Mouse (Mus musculus) thymus, postnatal 4 days (tissue): ENCODE measurements around the gene Cnot10.
A peak's percentile ranks its signal among the peaks of the same experiment; 100 is the strongest.

Source experiments
- DNase-seq: peaks from one replicate; pipeline ENCODE4 v3.0.0; 2021

The Cnot10 gene

DNA sequence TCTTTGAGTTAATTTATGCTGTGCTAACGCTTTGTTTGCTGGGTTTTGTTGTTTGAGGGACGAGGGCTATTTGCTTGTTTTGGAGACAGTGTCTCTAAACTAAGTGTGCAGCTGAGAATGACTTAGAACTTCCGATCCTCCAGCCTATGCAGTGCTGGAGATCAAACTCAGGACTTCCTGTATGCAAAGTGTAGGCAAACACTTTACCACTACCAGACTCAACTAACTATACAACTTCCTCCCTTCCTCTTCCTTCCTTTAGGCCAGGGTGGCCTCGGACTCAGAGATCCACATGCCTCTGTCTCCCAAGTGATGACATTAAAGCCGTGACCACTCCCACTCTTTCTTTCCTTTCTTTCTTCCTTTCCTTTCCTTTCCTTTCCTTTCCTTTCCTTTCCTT lies 66.5 kb downstream of the Cnot10 start:
- no peak for DNase-seq

DNA sequence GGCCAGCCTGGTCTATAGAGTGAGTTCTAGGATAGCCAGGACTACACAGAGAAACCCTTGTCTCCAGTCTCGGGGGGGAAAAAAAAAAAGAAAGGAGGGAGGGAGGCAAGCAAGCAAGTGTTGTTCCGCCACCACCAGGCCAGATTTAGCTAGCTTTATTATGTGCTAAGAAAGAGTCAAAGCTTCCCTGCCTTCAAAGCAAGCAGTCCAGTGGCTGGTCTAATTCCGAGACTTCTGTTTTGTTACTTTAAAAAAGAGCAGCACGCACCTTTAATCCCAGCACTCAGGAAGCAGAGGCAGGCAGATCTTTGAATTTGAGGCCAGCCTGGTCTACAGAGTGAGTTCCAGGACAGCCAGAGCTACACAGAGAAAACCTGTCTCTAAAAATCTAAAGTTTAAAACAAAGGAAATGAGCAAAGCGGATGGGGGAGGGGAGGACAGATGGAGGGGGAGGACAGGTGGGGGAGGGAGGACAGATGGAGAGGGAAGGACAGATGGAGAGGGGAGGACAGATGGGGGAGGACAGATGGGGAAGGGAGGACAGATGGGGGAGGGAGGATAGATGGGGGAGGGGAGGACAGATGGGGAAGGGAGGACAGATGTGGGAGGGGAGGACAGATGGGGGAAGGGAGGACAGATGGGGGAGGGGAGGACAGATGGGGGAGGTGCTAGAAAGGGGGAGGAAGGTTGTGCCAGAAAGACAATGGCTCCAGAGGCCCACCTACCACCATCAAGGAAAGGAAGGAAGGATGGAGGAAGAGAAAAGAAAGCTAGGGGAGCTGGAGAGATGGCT lies 71.1 kb downstream of the Cnot10 start:
- DNase-seq = no peak

DNA sequence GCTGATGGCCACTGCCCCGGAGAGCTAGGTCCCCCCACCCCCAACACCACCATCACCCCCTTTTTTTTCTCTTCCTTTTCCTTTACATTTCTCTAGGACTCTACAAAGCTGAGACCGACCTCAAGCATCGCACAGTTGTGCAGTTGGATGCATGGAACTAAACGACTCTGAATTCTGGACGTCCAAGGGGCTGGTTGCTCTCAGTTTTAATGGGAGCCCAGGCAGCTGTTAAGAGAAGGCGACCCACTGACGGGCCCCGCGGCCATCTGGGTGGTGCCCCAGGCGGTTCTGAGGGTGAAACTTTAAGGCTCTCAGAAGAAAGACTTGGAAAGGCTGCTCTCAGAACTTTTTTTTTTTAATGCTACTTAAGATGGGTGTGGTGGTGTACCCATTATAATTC lies 75.3 kb downstream of the Cnot10 start:
- DNase-seq = no peak

DNA sequence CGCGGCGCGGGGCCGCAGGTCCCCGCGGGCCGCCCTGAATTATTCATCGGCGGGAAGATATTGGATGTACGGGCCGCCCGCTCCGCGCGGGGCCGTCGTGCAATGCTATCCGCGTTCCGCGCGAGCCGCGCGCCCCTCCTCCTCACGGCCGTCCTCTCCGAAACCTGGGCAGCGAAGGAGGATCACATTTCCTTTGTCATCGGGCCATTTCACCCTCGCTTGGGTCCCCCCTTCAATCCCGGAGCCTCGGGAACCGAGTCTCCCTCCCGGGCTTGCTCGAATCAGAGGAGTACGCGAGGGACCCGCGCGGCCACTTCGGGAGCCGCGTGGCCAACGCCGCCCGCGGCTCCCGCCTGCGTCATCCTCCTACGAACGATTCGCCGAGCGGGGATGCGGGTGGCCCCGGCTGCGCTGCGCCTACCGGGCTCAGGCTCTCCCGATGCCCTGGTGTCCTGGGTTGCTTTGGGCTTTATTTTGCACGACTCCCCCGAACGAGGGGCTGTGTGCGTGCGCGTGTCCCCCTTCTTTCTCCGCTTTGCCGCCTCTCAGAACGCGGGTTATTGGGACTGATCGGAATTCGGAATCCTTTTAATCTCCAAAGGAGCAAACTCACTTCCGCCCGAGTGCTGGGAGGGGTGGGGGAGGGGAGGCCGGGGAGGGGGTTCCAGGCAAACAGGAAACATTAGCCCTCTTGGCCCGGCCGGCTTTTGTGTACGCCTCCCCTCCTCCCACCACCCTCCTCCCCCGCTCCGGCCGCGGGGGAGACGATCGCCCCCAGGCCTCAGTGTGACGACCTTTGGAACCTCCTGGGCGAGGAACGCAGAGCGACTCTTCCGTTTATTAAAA lies 76.0 kb downstream of the Cnot10 start, which contains the start of gene Trim71:
Gene Trim71, minus strand, starts transcription at position 609 of the 846 bp plus-strand sequence.
- DNase-seq = peak; percentile 42

DNA sequence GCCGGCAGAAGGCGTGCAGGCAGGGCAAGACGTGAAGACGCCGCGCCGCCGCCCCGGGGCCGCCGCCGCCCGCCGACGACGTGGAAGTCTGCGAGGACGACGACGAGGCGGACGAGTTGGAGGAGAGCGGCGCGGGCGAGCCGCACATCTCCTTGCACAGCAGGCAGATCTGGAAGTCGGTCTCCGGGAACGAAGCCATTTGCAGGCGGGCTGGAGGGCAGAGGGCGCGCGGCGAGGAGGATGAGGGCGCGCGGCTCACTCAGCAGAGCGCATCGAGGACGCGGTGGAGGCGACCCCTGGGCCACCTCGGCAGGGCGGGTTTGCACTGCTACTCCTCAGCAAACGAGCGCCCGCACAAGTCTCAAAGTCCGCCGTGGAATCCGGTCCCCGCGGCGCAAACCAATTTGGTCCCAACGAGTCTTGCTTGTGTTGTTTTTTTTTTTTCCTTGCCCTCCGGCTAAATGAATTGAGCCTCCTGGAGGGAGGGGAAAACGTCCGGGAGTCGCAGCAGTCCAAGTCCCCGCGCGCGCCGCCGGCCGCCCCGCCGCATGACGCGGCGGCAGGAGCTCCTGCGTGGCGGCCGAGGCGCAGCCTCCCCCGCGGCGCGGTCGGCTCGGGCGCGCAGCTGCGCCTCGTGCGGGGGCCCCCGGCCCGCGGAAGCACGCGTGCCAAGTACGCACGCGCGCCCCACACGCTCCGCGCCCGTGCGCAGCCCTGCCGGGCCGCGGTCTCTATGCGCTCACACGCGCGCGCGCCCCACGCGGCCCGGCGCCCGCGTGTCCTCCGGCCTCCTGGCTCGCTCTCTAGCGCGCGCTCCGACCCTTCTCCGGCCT lies 76.8 kb downstream of the Cnot10 start:
- DNase-seq = peak; percentile 58

DNA sequence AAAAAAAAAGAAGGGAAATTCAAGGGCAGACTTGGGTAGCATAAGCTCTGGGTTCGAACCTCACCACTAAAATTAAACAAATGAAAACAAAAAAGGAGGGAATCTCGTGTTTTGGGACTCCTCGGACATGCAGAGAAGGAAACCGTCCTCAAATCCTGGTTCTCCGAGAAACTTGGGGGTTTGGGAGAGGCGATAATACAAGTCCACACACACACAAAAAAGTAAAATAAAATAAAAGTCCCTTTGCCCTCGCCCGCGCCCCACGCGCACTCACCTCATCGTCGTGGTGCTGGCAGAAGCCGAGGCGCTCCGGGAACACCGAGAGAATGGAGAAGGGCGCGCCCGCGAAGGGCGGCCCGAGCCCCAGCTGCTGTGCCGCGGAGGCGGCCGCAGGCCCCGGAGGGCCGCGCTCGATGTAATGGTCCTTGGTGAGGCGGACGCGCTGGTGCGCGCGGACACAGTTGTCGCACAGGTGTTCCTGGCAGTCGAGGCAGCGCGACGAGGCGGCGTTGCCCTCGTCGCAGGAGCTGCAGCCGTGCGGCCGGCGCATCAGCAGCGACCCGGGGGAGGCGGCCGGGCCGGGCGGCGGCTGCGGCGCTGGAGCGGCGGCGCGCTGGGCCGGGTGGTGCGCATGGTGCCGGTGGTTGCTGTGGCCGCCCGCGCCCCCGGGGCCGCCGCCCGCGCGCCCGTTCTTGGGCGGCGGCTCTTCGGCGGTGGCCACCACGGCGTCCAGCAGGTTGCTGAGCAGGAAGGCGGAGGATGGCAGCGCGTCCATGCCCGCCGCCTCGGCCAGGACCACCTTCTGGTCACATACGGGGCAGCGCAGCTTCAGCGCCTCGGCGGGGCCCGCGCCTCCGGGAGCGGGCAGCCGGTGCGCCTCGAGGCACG lies 77.7 kb downstream of the Cnot10 start:
- peak; percentile 38 for DNase-seq

DNA sequence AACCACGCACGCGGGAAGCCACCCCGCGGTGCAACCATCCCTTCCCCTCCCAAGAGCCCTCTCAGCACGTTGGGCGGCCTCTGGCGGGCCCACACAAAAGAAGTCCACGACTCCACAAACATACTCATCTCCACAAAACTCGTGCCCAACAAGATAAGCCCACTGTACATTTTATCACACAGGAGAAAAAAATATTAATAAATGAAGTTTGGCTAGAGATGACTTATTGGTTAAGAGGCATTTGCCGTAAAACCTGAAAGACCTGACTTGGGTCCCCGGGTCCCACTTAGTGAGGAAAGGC lies 78.4 kb downstream of the Cnot10 start:
- no peak for DNase-seq

DNA sequence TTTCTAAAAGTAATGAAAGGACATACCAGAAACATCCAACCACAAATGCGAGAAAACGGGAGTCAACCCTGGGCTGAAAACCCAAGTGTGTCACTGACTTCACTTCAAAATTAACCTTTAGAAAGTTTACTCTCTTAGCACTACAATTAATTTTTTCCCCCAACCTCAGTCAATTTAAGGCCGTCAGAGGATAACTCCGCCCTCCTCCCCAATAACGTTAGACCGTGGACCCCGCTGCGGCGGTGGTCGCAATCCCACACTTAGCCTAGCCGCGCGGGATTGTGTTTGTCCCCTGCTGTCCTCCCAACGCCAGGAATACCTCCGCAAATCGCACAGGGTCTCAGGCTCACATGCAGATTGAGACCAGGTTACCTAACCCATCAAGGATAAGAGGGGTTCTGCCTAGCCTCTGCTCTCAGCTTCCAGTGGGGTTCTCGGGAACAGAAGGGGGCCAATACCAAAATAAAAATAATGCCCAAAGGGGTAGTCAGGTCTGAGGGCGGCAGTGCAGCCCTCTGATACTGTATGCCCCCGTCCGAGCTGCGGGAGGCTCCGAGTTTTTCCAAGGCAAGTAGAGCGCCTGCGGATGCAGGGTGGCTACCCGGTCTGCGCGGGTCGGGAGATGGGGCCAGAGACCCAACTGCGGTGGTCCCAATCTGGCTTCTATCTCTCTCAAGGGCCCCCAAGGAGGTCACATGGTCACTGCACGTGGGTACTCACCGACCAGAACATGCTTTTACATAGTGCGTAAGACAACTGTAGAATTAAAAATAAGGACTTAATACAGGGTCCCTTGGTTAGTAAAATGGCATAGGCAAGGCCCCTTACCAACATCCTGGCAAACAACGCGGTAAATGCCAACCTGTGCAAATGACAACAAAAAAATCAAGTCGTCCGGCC lies 79.0 kb downstream of the Cnot10 start:
- DNase-seq = no peak

DNA sequence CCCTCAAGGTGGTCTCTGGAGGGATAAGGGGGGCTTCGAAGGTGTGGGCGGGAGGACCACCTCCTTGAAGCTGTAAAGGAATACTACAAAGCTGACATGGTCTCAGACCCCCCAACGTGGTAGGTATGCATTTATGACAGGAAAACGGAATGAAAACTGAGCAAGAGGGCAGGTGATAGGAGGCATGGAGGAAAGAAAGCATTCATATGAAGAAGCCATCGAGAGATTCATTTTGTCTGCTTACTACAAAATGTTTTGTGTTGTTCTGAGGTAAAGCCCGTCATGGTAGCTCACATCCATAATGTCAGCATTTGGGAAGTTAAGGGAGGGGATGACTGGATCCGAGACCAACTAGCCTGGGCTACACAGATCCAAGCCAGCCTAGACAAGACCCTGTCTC lies 79.8 kb downstream of the Cnot10 start:
- no peak for DNase-seq

DNA sequence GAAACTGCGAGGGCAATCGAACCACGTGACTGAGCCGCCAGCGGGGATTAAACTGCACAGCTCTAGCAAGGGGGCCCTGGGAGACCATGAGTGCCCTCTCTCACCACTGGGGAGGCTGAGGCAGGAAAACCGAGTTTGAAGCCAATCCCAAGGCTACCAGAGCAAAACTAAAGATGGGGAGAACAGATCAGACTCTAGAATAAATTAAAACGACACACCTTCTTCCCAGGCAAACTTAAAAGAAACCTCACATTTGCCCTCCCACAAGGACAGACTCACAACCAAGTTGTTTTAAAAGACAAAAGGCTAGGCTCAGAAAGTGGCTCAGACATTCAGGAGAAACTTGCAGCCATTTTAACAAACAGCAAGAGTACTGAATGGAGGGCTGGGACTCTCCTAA lies 82.9 kb downstream of the Cnot10 start:
- no peak for DNase-seq

DNA sequence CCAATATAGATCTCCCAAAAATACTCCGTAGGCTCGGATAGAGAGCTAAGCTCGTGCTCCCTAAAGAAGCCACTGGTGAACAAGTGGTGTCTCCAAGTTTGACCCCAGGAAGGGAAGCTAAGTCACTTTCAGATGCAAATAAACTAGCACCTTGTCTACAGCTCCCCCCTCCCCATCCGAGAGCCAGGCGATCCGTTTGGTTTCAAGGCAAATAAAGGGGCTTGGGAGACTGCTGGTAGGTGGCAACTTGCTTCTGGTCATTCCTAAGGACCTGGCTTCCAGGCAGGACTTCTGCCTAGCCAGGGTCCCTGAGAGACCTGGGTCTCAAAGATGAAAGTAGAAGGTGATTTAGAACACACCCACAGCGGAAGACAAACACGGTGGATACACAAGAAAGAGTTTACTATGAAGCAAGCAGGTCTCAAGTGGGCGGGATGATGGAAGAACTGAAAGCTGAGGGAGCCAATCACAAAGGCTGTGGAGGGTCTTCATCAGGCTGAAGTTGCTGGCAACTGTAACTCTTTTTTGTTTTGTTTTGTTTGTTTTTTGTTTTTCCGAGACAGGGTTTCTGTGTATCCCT lies 83.6 kb downstream of the Cnot10 start:
- no peak for DNase-seq

DNA sequence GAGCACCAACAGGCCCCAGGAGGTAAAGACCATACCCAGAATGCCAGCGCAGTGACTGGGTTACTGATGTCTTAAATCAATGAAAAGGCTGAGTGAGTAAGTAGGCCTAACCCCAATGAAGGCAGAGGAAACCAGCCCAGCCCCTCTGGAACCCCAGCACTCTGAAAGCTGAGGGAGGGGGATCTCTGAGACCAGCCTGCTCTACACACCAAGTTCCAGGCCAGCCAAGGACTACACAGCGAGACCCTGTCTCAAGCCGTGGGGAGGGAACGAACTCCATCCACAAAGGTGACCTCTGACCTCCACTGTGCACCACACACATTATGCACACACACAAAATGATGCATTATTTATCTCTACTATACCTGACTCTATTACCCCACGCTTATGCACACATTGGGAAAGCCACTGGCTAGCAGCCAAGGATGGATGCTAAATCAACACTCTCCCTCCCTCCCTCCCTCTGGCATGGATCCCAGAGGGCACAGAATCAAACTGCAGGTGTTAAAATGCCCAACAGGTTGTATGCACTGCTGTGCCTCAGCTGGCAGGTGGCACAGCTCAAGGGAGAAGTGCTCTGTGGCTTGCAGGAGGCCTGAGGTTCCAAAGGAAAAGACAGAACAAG lies 85.5 kb downstream of the Cnot10 start:
- no peak for DNase-seq

DNA sequence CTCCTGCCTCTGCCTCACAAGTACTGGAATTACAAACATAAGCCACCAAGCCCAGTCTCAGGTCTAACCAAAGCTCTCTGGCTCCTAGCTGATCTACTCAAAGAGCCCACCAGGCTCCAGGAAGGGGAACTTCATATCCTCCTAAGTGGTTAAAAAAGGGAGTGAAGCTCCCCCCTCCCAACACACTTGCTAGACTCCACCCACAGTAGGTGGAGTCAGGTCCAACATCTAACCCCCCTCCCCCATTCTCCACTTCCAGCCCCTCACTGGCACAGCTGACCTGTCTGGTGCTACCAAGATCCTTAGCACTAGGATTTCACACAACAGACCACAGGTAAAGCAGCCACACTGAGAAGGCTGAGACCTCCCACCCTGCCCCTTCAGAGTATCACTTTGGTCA lies 86.2 kb downstream of the Cnot10 start:
- DNase-seq = no peak

DNA sequence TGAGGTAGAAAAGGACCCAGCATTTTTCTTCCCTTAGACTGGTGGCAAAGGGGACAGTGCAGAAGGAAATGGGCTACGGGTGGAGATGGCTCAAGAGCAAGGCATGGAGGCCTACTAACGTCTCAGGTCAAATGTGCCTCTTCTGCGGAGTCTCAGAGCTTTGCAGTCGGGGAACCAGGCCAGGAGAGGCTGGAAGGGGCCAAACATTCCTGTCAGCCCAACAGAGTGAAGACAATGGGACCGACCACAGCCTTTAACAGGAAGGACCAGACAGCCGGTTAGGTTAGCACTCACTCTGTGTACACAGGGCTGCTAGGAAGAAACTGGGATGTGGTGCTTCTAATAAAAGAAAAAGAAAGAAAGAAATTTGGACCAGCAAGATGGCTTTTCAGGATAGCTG lies 90.0 kb downstream of the Cnot10 start:
- no peak for DNase-seq

DNA sequence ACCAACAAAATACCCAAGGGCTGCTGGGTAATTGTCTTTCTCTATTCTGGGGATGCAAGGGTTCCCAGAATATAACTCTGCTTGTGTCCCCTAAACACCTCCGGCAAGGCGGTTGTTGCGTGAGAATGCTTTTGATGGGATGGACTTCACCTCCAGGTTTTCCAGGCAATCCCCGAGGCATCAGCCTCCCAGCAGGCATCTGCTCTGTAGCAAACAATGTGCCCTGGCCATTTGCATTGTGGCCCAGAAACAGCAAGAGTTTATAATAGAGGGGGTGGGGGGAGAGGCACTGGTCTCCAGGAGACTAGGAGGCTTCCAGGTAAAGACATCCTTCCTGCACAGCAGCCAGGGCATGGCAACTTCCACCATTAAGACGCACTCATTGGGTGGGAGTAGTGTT lies 90.9 kb downstream of the Cnot10 start:
- DNase-seq = no peak

DNA sequence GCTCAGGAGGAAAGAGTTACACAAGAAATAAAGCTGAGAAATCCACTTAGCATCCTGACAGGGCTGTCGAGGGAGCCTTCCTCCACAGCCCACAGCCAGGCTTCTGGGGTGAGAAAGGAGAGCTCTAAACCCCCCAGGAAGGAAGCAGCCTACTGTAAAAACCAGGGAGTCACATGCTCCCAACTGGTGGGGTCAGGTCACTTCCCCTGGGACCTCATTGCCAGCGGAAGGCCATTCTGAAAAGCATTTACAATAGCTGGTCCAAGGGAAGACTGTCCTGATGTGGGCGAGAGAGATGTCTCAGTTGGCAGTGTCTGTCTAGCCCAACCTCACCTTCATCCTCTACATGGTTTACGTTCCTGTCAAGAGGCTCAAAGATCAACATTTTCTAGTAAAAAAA lies 91.5 kb downstream of the Cnot10 start:
- no peak for DNase-seq

DNA sequence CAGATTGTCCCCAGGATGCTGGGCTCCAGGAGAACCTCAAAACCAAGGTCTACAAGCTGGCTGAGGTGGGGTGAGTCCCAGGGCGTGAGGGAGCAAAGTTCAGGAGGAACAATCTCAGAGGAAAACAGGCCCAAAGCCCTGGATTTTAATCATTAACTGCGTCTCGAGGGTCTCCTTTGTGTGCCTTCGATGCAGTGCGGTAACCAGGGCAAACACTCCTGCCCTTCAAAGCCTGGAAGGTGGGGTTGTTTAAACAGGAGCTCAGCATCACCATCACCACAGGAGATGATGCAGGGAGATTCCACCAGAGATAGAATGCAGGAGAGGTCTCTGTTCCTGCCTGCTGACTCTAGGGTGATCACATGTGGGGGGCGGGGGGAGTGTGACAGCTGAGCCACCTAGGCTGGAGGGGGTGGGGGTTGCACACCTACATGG lies 92.3 kb downstream of the Cnot10 start:
- peak; percentile 45 for DNase-seq

DNA sequence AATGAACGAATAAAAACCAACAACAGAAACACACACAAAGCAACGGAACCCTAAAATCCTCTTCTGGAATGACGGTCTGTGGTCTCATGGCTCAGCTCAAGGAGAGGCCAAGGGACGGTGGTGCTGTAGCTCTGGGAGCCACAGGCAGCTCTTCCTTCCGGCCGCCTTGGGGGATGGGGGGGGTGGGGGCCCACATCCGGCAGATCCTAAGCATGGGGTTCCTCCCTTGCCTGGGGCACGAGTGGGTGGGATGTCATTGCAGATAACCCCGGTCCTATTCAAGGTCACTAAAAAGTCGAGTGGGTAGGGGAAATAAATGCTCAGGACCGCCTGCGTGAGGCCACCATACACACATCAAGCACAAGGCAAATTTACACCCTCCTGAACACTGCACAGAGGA lies 93.2 kb downstream of the Cnot10 start:
- DNase-seq = peak; percentile 61

DNA sequence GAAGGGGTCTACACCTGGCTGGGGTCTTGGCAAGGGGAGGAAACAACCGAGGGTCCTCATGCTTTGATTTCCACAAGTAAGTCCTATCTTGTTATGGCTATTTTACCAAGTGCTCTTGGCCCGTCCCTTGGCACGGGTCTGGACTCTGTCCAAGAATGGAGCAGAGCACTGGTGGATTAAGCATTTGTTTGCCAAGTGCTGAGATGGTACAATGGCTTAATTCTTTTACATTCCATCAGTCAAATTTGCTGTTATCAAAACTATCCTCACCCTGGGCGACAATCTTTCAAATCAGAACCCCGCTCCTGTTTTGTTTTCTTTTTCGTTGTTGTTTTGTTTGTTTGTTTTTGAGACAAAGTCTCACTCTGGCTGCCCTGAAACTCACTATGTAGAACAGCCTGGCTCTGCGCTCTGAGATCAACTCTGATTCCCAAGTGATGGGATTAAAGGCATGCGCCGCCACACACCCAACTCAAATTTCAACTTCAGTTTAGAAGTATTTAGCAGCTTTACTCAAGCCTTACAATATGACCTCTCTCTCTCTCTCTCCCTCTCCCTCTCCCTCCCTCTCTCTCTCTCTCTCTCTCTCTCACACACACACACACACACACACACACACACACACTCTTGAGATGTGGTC lies 95.1 kb downstream of the Cnot10 start:
- DNase-seq = no peak
